Mouse (Mus musculus): ENCODE measurements around the gene Slc46a3.

The Slc46a3 gene

GRCm38 (mm10) chr5:147895436-147896198 is 1.0 kb upstream of the Slc46a3 start:
- DNase-seq (ENCODE audit: low read depth): peak; percentile 91

- no peak for DNase-seq (ENCODE audit: low read depth)
Measured at GRCm38 (mm10) chr5:147893766-147894454, 705 bp downstream of the Slc46a3 start.

DNA sequence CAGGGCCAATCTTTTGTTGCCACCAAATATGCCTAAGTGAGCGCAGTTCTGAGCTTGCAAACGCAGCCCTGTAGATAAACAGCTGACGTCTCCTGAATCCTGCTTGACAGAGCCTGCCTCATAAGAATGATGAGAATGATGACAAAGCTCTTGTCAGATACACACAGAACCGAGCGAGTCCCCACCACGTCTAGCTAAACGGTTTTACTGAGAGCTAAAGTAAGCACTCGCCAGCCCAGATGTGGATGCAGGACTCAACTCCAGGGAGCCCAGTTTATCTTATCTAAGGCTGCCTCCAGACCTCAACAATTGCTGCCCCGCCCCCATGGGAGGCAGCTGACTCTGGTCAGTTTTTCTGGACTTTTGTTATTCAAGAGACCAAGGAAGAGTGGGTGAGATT is 1.5 kb downstream of the Slc46a3 start:
- DNase-seq (ENCODE audit: low read depth): no peak

- DNase-seq (ENCODE audit: low read depth): no peak
Measured at GRCm38 (mm10) chr5:147892735-147893134, 1.9 kb downstream of the Slc46a3 start.

GRCm38 (mm10) chr5:147888313-147889297 is 6.0 kb downstream of the Slc46a3 start:
- peak; percentile 83 for DNase-seq (ENCODE audit: low read depth)

- DNase-seq (ENCODE audit: low read depth): no peak
Measured at GRCm38 (mm10) chr5:147883581-147883980, 11.0 kb downstream of the Slc46a3 start.

DNA sequence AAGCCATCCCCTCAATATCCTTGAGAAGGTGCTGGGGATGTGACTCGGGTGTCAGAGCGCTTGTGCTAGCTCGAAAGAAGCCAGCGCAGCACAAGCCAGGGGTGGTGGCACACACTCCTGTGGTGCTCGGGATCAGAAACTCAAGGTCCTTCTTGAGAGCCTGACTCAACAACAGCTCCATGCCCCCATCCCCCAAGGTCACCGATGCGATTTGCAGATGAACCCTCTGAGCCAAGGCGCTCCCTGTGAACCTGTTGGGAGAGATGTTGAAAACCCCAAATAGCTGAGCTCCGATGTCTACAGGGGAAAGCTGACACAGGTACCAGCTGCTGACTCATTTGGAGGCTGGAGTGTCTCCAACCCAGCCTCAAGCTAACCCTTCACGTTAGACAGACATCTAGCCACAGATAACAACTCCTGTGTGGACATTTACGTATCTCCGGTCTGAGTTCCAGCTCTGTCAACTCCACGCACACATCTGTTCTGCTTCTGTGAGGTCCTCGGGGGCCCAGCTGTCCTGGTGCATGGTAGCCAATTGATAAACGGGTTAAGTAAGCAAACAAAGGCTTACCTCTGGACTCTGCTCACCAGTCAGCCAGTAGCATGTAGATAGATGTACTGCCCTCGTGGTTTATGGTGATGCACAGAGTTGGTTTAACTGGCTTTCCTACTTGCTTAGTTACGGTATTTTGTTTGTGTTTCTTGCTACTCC is 14.5 kb downstream of the Slc46a3 start:
- no peak for DNase-seq (ENCODE audit: low read depth)

- peak; percentile 22 for DNase-seq (ENCODE audit: low read depth)
Measured at GRCm38 (mm10) chr5:147877520-147877919, 17.1 kb downstream of the Slc46a3 start.

GRCm38 (mm10) chr5:147875210-147875609 is 19.4 kb downstream of the Slc46a3 start:
- no peak for DNase-seq (ENCODE audit: low read depth)

GRCm38 (mm10) chr5:147874491-147875065 is 20.0 kb downstream of the Slc46a3 start:
- DNase-seq (ENCODE audit: low read depth): peak; percentile 29

- no peak for DNase-seq (ENCODE audit: low read depth)
Measured at GRCm38 (mm10) chr5:147871091-147871820, 23.4 kb downstream of the Slc46a3 start.

GRCm38 (mm10) chr5:147870296-147870695 is 24.3 kb downstream of the Slc46a3 start:
- no peak for DNase-seq (ENCODE audit: low read depth)

GRCm38 (mm10) chr5:147869568-147869967 is 25.0 kb downstream of the Slc46a3 start:
- no peak for DNase-seq (ENCODE audit: low read depth)

GRCm38 (mm10) chr5:147868674-147869073 is 25.9 kb downstream of the Slc46a3 start:
- DNase-seq (ENCODE audit: low read depth): no peak

- peak; percentile 87 for DNase-seq (ENCODE audit: low read depth)
Measured at GRCm38 (mm10) chr5:147860449-147861261, 34.0 kb downstream of the Slc46a3 start, which contains the start of gene Pomp. TSS of gene Pomp (plus strand) at chr5:147860461.

- peak; percentile 63 for DNase-seq (ENCODE audit: low read depth)
Measured at GRCm38 (mm10) chr5:147860076-147860448, 34.6 kb downstream of the Slc46a3 start.

DNA sequence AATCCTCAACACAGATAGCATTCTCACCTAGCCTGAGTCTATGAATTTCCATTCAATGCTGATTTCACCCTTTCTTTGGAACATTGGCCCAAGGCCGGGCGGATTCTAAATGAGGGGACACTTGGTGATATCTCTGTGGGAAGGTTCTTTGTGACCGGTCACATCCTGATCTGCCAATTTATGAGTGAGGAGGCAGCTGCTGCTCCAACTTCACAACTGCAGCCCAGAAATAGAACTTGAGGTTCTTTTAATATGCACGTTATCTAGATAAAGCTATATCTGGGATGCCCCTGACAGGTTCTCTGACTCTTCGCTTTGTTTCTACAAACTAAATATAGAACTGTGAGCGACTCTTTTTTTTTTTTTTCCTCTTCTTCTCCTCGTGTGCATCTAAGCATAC is 44.4 kb downstream of the Slc46a3 start:
- DNase-seq (ENCODE audit: low read depth): no peak

- DNase-seq (ENCODE audit: low read depth): peak; percentile 59
Measured at GRCm38 (mm10) chr5:147848164-147848863, 46.3 kb downstream of the Slc46a3 start.

DNA sequence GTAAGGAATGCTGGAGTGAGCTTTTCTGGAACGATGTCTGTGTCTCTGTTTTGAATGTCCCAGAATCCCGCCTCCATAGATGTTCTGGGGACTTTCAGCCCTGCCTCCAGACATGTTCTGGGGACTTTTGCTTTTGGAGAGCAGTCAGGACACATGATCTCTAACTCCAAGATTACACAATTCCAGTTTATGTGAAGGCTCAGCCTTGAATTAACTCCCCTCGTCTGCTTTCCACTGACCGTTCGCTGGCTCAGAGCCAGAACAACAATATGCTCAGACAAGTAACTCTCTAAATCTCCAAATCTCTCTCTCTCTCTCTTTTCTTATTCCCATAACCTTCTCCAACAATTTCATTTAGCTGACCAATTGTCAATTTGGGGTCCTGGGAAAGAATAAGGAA is 47.3 kb downstream of the Slc46a3 start:
- no peak for DNase-seq (ENCODE audit: low read depth)
